Mouse (Mus musculus) liver, embryonic 14.5 days (tissue): ENCODE data around the gene Relch. TPM values are rescaled to one million over a fixed set of nuclear protein-coding genes. Genes with fewer than 3 reads are reported as not detected.

Experiments
- ATAC-seq: fragments of 200-750 bp; cut with Nextera tagmentation; 2 replicates; pipeline ENCODE4 v1.8.0; 2017; ENCODE audit warnings: moderate number of reproducible peaks, mild to moderate bottlenecking, moderate library complexity; ENCODE audit not compliant: insufficient read depth
- DNase-seq, 3 experiments: peaks; one replicate each; pipeline ENCODE4 v3.0.0-alpha.2; 2012 to 2013; ENCODE audit warnings: low read depth in 3 of 3, low spot score in 3 of 3
- H3K27ac ChIP-seq: fragments of 300-500 bp; sonication (generic); 2 replicates; pipeline ENCODE4 v1.5.1; 2014; ENCODE audit warnings: moderate library complexity, mild to moderate bottlenecking, control low read depth, inconsistent platforms
- H3K27me3 ChIP-seq: fragments of 300-500 bp; sonication (generic); 2 replicates; pipeline ENCODE4 v1.6.1; 2014; ENCODE audit warnings: mild to moderate bottlenecking, low read length, moderate library complexity; ENCODE audit not compliant: control insufficient read depth, insufficient read depth
- H3K36me3 ChIP-seq: fragments of 300-500 bp; sonication (generic); replicated peaks from 2 replicates; pipeline ENCODE4 v1.6.1; 2014; ENCODE audit warnings: low read depth; ENCODE audit not compliant: control insufficient read depth, insufficient read depth
- H3K4me1 ChIP-seq, 2 experiments: fragments of 200-500 bp in 1 of 2; fragments of 300-500 bp in 1 of 2; sonication (generic) in 1 of 2; replicated peaks; 2 replicates each; pipeline ENCODE4 v1.6.1; 2012 to 2014; ENCODE audit warnings: antibody characterized with exemption in 1 of 2, inconsistent platforms in 1 of 2, low read length in 1 of 2; ENCODE audit not compliant: control insufficient read depth in 2 of 2, insufficient read depth in 2 of 2
- H3K4me2 ChIP-seq: fragments of 300-500 bp; sonication (generic); 2 replicates; pipeline ENCODE4 v1.6.1; 2014; ENCODE audit warnings: low read depth, mild to moderate bottlenecking, control low read depth, moderate library complexity
- H3K4me3 ChIP-seq, 2 experiments: fragments of 200-500 bp in 1 of 2; fragments of 300-500 bp in 1 of 2; sonication (generic) in 1 of 2; 2 replicates each; pipeline ENCODE4 v1.5.1; 2012 to 2014; ENCODE audit warnings: low read depth in 2 of 2, low read length in 2 of 2, mild to moderate bottlenecking in 2 of 2, control low read depth in 1 of 2, inconsistent platforms in 1 of 2, moderate library complexity in 1 of 2; ENCODE audit not compliant: insufficient read depth in 1 of 2
- H3K9ac ChIP-seq: fragments of 300-500 bp; sonication (generic); replicated peaks from 2 replicates; pipeline ENCODE4 v1.6.1; 2014; ENCODE audit warnings: mild to moderate bottlenecking, control low read depth, moderate library complexity
- H3K9me3 ChIP-seq: fragments of 300-500 bp; sonication (generic); 2 replicates; pipeline ENCODE4 v1.6.1; 2016; ENCODE audit warnings: low read length, mixed read lengths; ENCODE audit not compliant: control insufficient read depth
- CTCF ChIP-seq: IDR thresholded peaks from 2 replicates; pipeline ENCODE4 v1.5.1; 2016; ENCODE audit warnings: antibody characterized with exemption, low read depth, control low read depth
- EP300 ChIP-seq: IDR thresholded peaks from 2 replicates; pipeline ENCODE4 v1.6.1; 2016; ENCODE audit warnings: antibody characterized with exemption, low read depth
- WGBS: fragments of 180-500 bp; shearing (Covaris S2); extraction: QIAGEN DNeasy Blood & Tissue Kit; methylation state at CpG from one replicate; pipeline ENCODE4 v1.1.7; 2014; ENCODE audit not compliant: insufficient replicate concordance; 5-methylcytosine and 5-hydroxymethylcytosine counted together
- polyA plus RNA-seq, 2 experiments: library from polyadenylated mRNA; depleted of rRNA in 1 of 2; stranded (reverse) in 1 of 2; unstranded in 1 of 2; fragments of >200 nt; fragmentation: Nextera tagmentation in 1 of 2; extraction: Ambion mirVana in 1 of 2; gene quantifications; 2 replicates each; pipeline versions ENCODE4 v1.2.1 to v1.2.3; 2012 to 2014

The Relch gene
- polyA plus RNA-seq, 2 experiments, result 7.2 to 9.0 TPM

DNA sequence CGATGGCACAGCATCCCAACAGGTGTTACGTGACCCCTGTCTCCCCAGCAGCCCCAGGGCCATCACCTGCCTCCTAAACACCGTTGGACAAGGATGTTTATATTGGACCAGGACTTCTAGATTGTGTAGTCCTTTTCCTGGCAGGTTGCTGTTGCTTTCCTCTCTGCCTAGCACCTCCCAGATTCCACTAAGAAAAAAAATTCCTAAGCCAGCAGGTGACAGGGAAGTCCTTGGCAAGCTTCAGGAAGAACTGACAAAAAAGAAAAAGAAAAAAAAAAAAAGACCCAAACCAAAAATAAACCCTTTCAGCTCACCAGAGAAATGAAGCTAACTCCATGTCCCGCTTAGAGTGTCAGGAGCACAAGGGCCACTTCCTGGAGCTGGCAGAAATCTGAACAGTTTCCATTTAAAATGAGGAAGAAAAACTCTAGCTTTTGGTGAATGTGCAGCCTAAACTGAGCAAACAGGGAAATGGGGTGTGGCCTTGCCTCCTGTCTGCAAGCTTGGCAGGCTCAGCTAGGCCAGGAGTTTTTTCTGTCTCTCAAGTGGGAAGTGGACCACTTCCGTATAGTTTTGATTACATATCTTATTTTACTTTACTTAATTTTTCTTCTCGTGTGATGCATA is 123.2 kb downstream of the Relch start:
- ATAC-seq (no peak), DNase-seq (no peak)
- H3K4me2 ChIP-seq, result no peak overlapping the region
- H3K9ac ChIP-seq, result no peak overlapping the region
- WGBS, result 36% methylated on average over 6 of the region's 6 CpGs
- no peak overlapping the region for H3K4me3 ChIP-seq
- H3K27me3 ChIP-seq, result peaks cover 2% of the 10 kb centered on the region
- H3K27ac ChIP-seq, result no peak overlapping the region
- H3K36me3 ChIP-seq, result no peaks in the 10 kb centered on the region
- no peaks in the 10 kb centered on the region for H3K4me1 ChIP-seq
- no peak for TF ChIP-seq EP300
- TF ChIP-seq CTCF, result no peak
- no peaks in the 10 kb centered on the region for H3K9me3 ChIP-seq

DNA sequence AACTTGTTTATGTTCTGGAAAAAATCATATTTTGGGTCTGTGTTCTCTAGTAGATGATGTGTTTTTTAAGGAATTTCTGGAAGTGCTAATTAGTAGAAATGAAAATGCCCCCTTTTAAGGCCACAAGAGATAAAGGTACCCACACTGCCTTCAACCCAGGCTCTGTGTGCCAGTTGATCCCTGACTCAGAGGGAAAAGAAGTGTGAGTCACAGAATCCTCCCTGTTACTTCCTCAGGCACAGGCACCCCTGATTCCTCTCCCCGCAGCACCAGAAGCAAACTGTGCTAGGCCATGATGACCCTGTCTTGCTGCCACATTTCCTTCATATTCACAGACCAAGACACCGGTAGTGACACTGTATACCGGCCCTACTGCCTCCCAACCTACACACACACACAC is 126.4 kb downstream of the Relch start:
- no peak for ATAC-seq
- DNase-seq, result no peak
- Histone ChIP-seq H3K36me3 (no peaks in the 10 kb centered on the region), H3K27me3 (no peaks in the 10 kb centered on the region), H3K27ac (no peak overlapping the region), H3K4me3 (no peak overlapping the region), H3K4me1 (no peaks in the 10 kb centered on the region), H3K4me2 (no peak overlapping the region), H3K9me3 (no peaks in the 10 kb centered on the region), H3K9ac (no peak overlapping the region)
- 54% methylated on average over 3 of the region's 3 CpGs for WGBS
- TF ChIP-seq EP300, result no peak
- TF ChIP-seq CTCF, result no peak

DNA sequence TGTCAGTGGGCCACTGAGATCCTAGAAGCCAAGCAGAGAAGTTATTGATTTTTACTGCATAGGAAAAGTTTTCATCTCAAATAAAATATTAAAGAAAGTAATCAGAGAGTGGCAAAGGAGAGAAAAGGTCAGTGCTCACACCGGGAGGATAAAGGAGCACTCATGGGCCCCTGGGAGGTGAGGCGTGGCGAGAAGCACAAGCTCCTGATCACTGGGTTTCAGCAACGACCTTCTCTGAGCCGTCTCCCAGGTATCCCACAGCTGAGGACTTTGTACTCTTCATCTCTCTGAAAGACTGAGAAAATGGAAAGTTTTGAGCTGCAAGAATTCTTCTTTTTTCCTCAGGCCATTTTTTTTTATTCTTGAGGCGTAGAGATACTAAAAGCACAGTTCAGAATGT is 131.0 kb downstream of the Relch start:
- 64% methylated on average over 6 of the region's 6 CpGs for WGBS
- Histone ChIP-seq H3K9ac (no peak overlapping the region), H3K27me3 (no peaks in the 10 kb centered on the region), H3K9me3 (no peaks in the 10 kb centered on the region), H3K4me3 (no peak overlapping the region), H3K4me2 (no peak overlapping the region), H3K4me1 (no peaks in the 10 kb centered on the region), H3K36me3 (no peaks in the 10 kb centered on the region), H3K27ac (no peak overlapping the region)
- DNase-seq (no peak), ATAC-seq (no peak)
- TF ChIP-seq CTCF, result no peak
- no peak for TF ChIP-seq EP300

DNA sequence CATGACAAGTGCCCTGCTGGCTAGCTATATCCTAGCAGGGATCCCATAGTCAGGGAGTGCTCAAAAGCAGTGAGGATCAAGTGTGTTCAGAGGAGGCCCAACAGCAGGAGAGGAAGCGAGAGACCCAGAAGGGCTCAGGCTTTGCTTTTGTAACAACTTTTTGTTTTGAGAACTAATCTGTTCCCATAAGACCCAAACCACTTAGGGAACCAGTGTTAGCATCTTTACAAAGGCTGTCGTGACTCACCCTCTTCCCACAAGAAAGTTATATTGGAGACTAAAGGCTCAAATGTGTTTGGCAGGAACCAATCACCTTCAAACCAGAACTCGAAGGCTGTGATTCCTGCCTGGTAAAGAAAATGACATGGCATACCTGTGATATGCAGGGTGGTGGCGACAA is 132.0 kb downstream of the Relch start:
- ATAC-seq, result no peak
- 53% methylated on average over 4 of the region's 4 CpGs for WGBS
- Histone ChIP-seq H3K9me3 (no peaks in the 10 kb centered on the region), H3K4me1 (peaks cover 0 to 5% of the 10 kb centered on the region in 2 experiments; a peak in 2 of 4 replicates), H3K36me3 (no peaks in the 10 kb centered on the region), H3K27ac (no peak overlapping the region), H3K9ac (no peak overlapping the region), H3K4me2 (no peak overlapping the region), H3K4me3 (no peak overlapping the region), H3K27me3 (no peaks in the 10 kb centered on the region)
- DNase-seq, result no peak
- TF ChIP-seq CTCF, result no peak
- no peak for TF ChIP-seq EP300

DNA sequence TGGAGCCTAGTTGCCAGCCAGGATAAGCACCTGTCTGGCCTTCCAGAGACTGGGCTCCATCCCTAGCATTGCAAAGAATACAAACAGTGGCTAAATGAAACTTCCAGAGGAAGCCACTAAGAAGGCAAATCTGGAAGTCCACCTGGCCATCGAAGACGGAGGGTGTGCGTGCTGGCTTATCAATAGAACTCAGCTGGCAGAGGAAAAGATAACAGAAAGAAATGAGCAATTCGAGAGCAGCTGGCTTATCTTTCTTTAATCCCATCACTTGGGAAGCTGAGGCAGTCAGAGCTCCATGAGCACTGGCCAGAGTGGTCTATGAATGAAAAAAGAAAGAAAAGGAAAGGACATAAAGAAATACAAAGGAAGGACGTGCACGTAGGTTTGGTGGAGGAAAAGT is 136.9 kb downstream of the Relch start:
- 41% methylated on average over 6 of the region's 6 CpGs for WGBS
- H3K9ac ChIP-seq, result no peak overlapping the region
- DNase-seq (peak in 1 of 3 experiments; percentile 12), ATAC-seq (peak; percentile 56; the same call in 1 of the 2 replicates)
- no peak overlapping the region for H3K4me2 ChIP-seq
- H3K9me3 ChIP-seq, result no peaks in the 10 kb centered on the region
- H3K36me3 ChIP-seq, result no peaks in the 10 kb centered on the region
- no peak overlapping the region for H3K27ac ChIP-seq
- no peak overlapping the region for H3K4me3 ChIP-seq
- TF ChIP-seq EP300 (peak; percentile 39; the same call in 1 of the 2 replicates), CTCF (no peak)
- H3K4me1 ChIP-seq, result peaks cover 0 to 25% of the 10 kb centered on the region in 2 experiments
- H3K27me3 ChIP-seq, result no peaks in the 10 kb centered on the region
